Mouse (Mus musculus): Measurements from ENCODE around the gene Gm18596. TPM values are rescaled to one million over a fixed set of nuclear protein-coding genes. Genes with fewer than 3 reads are reported as not detected.
"Not testable (repeated sequence)": the region's sequence is repeated elsewhere in the genome, so short reads cannot be mapped to it uniquely, and the experiment has no call there.

The Gm18596 gene
- not detected for total RNA-seq (2021)
- long read RNA-seq, experiment 1 = 0 reads
- long read RNA-seq, experiment 2 = 0 reads

DNA sequence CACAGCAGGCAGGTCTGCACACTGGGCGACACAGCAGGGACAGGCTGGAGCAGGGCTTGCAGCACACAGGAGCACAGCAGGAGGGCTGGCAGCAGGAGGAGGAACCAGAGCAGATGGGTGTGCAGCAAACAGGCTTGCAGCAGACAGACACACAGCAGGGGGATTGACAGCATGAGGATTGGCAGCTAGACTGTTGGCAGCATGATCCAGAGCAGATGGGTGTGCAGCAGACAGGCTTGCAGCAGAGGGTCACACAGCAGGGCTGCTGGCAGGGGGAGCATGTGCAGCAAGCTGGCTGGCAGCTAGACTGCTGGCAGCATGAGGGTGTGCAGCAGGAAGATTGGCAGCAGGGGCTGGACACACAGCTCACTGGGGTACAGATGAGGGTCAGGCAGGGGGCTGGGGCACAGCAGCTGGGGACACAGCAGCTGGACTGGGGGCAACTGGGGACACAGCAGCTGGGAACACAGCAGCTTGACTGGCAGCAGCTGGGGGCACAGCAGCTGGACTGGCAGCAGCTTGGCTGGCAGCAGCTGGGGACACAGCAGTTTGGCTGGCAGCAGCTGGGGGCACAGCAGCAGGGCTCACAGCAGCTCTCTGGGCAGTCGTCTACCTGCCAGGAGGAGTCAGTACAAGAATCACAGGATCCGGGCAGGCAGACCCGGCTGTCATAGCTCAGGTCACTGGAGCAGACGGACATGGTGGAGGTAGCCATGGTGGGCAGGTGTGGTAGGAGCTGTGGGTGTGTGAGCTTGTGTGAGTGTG is at the start of gene Gm18596:
TSS of gene Gm18596 (minus strand) at position 715 of the 765 bp plus-strand sequence.
- intact Hi-C loops (cut with DNase I); DNase-seq (ENCODE audit: low spot score in 2 of 2): not testable (repeated sequence)

DNA sequence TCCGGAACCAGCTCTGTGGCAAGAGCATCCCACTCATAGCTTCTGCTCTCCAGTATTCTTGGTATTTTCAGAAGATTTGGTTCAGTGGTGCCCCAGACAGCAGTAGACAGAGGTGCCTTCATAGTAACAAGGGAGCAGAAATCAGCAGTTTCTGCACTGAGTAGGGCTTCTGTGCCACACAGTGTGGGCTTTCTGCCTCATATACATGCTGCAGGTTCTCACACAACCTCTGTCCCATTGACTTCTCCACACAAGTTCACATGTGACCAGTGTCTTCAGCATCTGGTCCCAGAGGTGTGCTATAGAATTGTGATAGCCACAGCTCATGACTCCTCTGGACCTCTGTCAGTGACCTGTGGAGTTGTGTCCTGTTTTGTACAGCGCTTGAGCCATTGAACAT is 46.2 kb upstream of the Gm18596 start:
- DNase-seq (ENCODE audit: low spot score in 2 of 2) = no peak
- intact Hi-C loops (cut with DNase I) = no loop called here

DNA sequence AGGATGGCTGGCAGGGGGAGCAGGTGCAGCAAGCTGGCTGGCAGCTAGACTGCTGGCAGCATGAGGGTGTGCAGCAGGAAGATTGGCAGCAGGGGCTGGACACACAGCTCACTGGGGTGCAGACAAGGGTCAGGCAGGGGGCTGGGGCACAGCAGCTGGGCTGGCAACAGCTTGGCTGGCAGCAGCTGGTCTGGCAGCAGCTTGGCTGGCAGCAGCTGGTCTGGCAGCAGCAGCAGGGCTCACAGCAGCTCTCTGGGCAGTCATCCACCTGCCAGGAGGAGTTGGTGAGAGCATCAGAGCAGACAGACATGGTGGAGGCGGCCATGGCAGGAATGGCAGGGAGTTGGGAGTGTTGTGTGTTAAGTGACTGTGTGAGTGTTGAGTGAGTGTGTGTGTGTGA is 45.4 kb upstream of the Gm18596 start, which contains the start of gene Gm7137:
TSS of gene Gm7137 (minus strand) at position 325 of the 400 bp plus-strand sequence.
- DNase-seq (ENCODE audit: low spot score in 2 of 2); intact Hi-C loops (cut with DNase I): not testable (repeated sequence)

DNA sequence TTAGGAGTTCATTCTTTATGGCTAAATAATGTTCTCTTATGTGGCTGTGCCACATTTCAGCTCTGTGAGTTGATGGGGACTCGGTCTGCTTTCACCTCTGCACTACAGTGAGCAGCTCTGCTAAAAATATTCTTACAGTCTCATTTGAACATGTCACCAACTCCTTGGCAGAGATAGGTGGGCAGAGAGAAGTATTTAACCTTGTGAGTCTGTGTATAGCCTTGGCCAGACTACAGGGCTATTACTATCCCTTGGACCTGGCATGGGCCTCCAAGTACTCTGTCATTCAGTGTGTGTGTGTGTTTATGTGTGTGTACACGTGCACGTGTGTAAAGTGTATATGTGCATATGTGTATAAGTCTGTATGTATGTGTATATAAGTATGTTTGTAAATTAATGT is 41.0 kb upstream of the Gm18596 start:
- DNase-seq (ENCODE audit: low spot score in 2 of 2); intact Hi-C loops (cut with DNase I): not testable (repeated sequence)

DNA sequence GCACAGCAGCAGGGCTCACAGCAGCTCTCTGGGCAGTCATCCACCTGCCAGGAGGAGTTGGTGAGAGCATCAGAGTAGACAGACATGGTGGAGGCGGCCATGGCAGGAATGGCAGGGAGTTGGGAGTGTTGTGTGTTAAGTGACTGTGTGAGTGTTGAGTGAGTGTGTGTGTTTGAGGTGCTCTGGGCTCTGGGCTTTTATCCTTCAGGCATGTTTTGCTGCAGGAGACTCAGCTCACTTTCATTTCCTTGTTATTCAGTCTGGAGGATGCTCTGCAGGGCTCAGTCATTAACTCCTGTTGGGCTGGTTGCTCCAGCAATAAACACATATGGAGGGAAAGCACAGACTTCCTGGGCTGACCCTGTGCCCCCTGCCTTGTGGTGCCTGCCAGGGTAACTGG is 40.0 kb upstream of the Gm18596 start, which contains the start of gene Gm3250:
TSS of gene Gm3250 (minus strand) at position 101 of the 400 bp plus-strand sequence.
- DNase-seq (ENCODE audit: low spot score in 2 of 2); intact Hi-C loops (cut with DNase I): not testable (repeated sequence)

DNA sequence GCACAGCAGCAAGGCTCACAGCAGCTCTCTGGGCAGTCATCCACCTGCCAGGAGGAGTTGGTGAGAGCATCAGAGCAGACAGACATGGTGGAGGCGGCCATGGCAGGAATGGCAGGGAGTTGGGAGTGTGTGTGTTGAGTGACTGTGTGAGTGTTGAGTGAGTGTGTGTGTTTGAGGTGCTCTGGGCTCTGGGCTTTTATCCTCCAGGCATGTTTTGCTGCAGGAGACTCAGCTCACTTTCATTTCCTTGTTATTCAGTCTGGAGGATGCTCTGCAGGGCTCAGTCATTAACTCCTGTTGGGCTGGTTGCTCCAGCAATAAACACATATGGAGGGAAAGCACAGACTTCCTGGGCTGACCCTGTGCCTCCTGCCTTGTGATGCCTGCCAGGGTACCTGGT is 34.4 kb upstream of the Gm18596 start, which contains the start of gene Gm7138:
TSS of gene Gm7138 (minus strand) at position 101 of the 400 bp plus-strand sequence.
- intact Hi-C loops (cut with DNase I); DNase-seq (ENCODE audit: low spot score in 2 of 2): not testable (repeated sequence)

DNA sequence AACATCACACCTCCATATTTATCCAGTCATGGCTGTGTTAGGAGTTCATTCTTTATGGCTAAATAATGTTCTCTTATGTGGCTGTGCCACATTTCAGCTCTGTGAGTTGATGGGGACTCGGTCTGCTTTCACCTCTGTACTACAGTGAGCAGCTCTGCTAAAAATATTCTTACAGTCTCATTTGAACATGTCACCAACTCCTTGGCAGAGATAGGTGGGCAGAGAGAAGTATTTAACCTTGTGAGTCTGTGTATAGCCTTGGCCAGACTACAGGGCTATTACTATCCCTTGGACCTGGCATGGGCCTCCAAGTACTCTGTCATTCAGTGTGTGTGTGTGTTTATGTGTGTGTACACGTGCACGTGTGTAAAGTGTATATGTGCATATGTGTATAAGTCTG is 29.7 kb upstream of the Gm18596 start:
- intact Hi-C loops (cut with DNase I); DNase-seq (ENCODE audit: low spot score in 2 of 2): not testable (repeated sequence)

DNA sequence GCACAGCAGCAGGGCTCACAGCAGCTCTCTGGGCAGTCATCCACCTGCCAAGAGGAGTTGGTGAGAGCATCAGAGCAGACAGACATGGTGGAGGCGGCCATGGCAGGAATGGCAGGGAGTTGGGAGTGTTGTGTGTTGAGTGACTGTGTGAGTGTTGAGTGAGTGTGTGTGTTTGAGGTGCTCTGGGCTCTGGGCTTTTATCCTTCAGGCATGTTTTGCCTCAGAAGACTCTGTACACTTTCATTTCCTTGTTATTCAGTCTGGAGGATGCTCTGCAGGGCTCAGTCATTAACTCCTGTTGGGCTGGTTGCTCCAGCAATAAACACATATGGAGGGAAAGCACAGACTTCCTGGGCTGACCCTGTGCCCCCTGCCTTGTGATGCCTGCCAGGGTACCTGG is 28.8 kb upstream of the Gm18596 start, which contains the start of gene Gm3238:
TSS of gene Gm3238 (minus strand) at position 101 of the 400 bp plus-strand sequence.
- intact Hi-C loops (cut with DNase I); DNase-seq (ENCODE audit: low spot score in 2 of 2): not testable (repeated sequence)

DNA sequence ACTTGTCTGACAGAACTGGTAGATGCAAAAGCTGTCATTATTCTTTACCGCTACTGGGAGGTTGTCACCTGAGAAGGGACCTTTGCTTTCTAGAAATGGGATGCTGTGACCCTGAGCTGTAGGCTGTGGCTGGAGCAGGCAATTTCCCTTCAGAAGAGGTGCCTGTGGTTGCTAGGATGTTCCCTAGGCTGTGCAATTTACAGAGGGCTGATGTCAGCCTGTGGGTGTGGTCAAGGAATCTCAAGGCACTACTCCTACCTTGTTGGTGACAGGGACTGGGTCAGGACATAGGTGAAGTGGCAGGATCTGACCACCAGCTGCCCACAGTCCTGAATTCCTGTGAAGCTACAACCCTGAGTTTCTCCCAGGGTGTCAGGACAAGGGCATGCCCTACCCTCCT is 27.3 kb upstream of the Gm18596 start:
- intact Hi-C loops (cut with DNase I) = no loop called here
- DNase-seq (ENCODE audit: low spot score in 2 of 2) = no peak

DNA sequence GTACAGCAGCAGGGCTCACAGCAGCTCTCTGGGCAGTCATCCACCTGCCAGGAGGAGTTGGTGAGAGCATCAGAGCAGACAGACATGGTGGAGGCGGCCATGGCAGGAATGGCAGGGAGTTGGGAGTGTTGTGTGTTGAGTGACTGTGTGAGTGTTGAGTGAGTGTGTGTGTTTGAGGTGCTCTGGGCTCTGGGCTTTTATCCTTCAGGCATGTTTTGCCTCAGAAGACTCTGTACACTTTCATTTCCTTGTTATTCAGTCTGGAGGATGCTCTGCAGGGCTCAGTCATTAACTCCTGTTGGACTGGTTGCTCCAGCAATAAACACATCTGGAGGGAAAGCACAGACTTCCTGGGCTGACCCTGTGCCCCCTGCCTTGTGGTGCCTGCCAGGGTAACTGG is 17.1 kb upstream of the Gm18596 start, which contains the start of gene Gm3233:
TSS of gene Gm3233 (minus strand) at position 101 of the 400 bp plus-strand sequence.
- DNase-seq (ENCODE audit: low spot score in 2 of 2); intact Hi-C loops (cut with DNase I): not testable (repeated sequence)

DNA sequence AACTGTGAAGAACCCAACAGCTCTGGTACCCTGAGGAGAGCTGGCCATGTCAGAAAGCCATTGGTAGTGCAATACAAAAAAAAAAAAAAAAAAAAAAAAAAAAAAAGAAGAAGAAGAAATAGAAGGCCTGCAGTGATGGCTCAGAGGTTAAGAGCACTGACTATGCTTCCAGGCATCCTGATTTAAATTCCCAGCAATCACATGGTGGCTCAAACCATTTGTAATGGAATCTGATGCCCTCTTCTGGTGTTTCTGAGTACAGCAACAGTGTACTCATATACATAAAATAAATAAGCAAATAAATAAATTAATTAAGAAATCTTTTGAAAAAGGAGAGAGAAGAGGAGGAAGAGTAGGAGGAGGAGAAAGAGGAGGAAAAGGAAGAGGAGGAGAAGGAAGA is 11.0 kb upstream of the Gm18596 start:
- no peak for DNase-seq (ENCODE audit: low spot score in 2 of 2)
- intact Hi-C loops (cut with DNase I) = no loop called here

DNA sequence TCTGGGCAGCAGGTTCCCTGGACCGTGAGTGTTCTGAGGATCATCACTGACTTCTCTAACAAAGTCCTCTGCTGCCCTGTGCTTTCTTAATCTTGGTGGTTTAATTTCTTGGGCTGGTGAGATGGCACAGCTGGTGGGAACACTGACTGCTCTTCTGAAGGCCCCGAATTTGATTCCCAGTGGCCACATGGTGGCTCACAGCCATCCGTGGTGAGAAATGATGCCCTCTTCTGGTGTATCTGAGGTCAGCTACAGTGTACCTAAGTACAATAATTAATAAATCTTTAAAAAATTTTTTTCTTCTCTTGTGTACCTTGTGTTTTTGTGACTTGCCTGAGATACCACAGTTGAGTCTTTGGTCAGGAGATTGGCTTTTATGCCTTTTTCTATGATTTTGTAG is 9.9 kb upstream of the Gm18596 start:
- intact Hi-C loops (cut with DNase I); DNase-seq (ENCODE audit: low spot score in 2 of 2): not testable (repeated sequence)

DNA sequence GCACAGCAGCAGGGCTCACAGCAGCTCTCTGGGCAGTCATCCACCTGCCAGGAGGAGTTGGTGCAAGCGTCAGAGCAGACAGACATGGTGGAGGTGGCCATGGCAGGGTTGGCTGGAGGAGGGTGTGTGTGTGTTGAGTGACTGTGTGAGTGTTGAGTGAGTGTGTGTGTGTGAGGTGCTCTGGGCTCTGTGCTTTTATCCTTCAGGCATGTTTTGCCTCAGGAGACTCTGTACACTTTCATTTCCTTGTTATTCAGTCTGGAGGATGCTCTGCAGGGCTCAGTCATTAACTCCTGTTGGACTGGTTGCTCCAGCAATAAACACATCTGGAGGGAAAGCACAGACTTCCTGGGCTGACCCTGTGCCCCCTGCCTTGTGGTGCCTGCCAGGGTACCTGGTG is 8.8 kb upstream of the Gm18596 start, which contains the start of gene Gm9736:
TSS of gene Gm9736 (minus strand) at position 101 of the 400 bp plus-strand sequence.
- intact Hi-C loops (cut with DNase I) = not testable (repeated sequence)

DNA sequence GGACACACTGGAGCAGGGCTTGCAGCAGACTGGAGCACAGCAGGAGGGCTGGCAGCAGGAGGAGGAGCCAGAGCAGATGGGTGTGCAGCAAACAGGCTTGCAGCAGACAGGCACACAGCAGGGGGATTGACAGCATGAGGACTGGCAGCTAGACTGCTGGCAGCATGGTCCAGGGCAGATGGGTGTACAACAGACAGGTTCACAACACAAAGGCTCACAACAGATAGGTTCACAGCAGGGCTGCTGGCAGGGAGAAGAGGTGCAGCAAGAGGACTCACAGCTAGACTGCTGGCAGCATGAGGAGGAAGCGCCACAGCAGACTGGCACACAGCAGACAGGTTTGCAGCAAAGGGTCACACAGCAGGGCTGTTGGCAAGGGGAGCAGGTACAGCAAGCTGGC is 8.2 kb upstream of the Gm18596 start:
- intact Hi-C loops (cut with DNase I); DNase-seq (ENCODE audit: low spot score in 2 of 2): not testable (repeated sequence)

More for the DNA sequence above, 8.8 kb upstream of the Gm18596 start, which contains the start of gene Gm9736:
- DNase-seq (ENCODE audit: low spot score in 2 of 2) = not testable (repeated sequence)

DNA sequence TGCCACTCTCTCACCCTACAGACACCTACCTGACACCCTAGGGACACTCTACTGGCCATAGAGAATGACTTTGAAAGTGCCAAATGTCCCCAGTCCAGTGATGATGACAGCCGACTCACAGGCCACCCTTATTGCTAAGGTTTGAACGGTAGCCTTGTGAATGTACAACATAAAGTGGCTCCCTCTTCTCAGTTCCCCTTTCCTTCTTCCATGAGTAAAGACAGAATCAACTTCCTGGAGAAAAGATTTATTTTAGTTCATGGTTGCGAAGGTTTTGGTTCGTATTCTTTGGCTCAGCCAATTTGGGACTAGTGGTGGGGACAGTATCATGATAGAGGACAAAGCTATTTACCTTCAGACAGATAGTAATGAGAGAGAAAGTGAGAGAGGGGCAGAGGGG is 3.5 kb downstream of the Gm18596 start:
- intact Hi-C loops (cut with DNase I) = no loop called here
- no peak for DNase-seq (ENCODE audit: low spot score in 2 of 2)

DNA sequence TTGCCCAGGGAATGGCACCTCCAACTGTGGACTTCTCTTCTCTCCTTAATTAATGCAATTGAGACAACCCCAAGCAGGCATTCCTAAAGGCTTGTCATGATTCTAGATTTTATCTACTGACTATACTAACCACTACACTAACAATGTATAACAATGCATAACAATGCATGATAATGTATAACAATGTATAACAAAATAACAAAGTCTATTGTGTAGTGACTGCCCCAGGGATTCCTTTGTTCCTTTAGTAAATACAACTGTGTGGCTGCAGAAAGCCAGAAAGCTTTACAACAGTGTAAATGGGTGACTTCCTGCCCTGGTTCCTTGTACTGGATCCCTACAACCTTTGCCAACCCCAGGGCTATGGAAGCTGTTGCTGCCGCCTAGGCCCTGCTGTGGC is 6.5 kb downstream of the Gm18596 start:
- no peak for DNase-seq (ENCODE audit: low spot score in 2 of 2)
- intact Hi-C loops (cut with DNase I) = no loop called here

DNA sequence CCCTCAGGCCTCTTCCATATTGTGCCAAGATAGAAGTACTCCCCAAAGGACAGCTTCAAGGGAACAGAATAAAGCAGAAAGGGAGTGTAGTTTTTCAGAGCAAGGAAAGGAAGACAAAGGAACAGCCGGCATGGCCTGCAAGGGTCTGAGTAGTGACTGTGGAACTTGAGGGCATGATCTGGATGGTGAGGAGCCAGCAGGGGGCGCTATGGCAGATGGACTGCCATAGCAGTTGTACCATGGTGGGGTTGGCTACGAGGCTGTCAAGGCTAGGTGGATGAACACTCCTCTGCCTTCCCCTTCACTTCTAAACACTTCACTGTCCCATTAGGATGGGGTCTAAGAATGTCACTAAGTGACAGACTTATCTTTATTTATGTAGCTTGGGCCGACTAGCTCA is 13.2 kb downstream of the Gm18596 start:
- intact Hi-C loops (cut with DNase I) = no loop called here

DNA sequence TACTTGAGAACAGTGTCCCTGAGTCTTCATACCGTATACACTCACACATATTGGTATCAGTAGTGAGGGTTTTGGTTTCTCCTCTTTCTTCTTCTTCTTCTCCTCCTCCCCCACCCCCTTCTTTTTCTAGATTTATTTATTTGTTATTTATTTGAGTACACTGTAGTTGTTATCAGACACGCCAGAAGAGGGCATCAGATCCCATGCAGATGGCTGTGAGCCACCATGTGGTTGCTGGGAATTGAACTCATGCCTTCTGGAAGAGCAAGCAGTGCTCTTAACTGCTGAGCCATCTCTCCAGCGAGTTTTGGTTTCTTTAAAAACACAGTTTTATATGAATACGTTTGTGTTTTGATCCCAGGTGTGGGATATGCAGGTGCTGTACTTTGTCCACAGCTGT is 14.2 kb downstream of the Gm18596 start:
- intact Hi-C loops (cut with DNase I) = no loop called here
- no peak for DNase-seq (ENCODE audit: low spot score in 2 of 2)

More for the DNA sequence above, 13.2 kb downstream of the Gm18596 start:
- DNase-seq (ENCODE audit: low spot score in 2 of 2) = no peak

DNA sequence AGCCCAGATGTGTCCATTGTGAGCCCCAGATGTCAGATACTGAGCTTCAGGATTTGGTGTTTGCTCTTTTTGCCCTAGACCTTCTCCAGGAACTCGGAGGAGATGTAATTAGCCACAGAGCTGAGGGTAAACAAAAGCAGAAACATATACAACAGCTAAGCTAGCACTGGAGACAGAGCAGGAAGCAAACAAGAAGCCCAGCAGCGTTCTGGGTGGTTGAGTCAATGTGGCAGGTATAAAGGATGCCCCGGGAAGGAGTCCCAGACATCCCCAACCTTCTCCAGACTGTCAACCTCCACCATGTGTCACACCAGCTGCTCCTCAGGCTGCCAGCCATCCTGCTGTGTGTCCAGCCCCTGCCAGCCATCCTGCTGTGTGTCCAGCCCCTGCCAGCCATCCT is 16.3 kb downstream of the Gm18596 start, which contains the start of gene Gm10100:
TSS of gene Gm10100 (plus strand) at position 301 of the 400 bp plus-strand sequence.
- DNase-seq (ENCODE audit: low spot score in 2 of 2) = no peak
- intact Hi-C loops (cut with DNase I) = no loop called here

DNA sequence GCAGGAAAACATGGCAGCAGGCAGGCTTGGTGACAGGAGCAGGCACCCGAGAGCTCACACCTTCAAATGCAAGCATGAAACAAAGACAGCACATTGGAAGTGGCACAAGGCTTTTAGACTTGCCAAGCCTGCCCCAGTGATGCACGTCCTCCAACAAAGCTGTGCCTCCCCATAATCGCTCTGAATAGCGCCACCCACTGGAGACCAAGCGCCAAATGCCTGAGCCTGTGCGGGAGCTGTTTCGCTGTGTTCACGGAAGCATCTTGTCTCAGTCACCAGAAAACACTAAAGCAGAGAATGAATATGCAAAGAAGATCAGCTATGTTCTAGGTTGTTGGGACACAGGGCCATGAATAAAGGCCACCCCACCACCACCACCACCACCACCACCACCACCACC is 17.6 kb downstream of the Gm18596 start:
- no peak for DNase-seq (ENCODE audit: low spot score in 2 of 2)
- intact Hi-C loops (cut with DNase I) = no loop called here

All from left cerebral cortex, postnatal 14 days (tissue).